Mouse (Mus musculus): ENCODE measurements at regions not wholly inside any gene's neighbourhood (a gene's known extent, or its start where the extent isn't known, plus 50 kb on each side); places are given as distances from the start of the nearest gene placed in this dataset.

GRCm38 (mm10) chr3:38226147-38226546 is 258.5 kb downstream of the Ankrd50 start:
- intact Hi-C loops (cut with DNase I), result loop anchor here (2.0 kb wide), 1 partner anchor 623 kb away; no protein-coding TSS in a partner anchor

GRCm38 (mm10) chr3:38221834-38222215 is 262.8 kb downstream of the Ankrd50 start:
- intact Hi-C loops (cut with DNase I), result loop anchor here (5.0 kb wide), 1 partner anchor 750 kb away; no protein-coding TSS in a partner anchor

GRCm38 (mm10) chr3:38220934-38221833 is 263.5 kb downstream of the Ankrd50 start:
- intact Hi-C loops (cut with DNase I), result loop anchor here (5.0 kb wide), 1 partner anchor 749 kb away; no protein-coding TSS in a partner anchor

- intact Hi-C loops (cut with DNase I), result no loop called here
These were observed 275.6 kb downstream of the Ankrd50 start for GRCm38 (mm10) chr3:38209081-38209480.

- intact Hi-C loops (cut with DNase I), result no loop called here
These were observed 276.8 kb downstream of the Ankrd50 start for GRCm38 (mm10) chr3:38207867-38208266.

GRCm38 (mm10) chr3:38201861-38202656 is 282.6 kb downstream of the Ankrd50 start:
- intact Hi-C loops (cut with DNase I), result loop anchor here (5.0 kb wide), 2 partner anchors 560 to 730 kb away; no protein-coding TSS in a partner anchor

GRCm38 (mm10) chr3:38194001-38194400 is 290.6 kb downstream of the Ankrd50 start:
- intact Hi-C loops (cut with DNase I), result no loop called here

GRCm38 (mm10) chr3:38187406-38187896 is 297.2 kb downstream of the Ankrd50 start:
- intact Hi-C loops (cut with DNase I), result no loop called here

GRCm38 (mm10) chr3:38186503-38186902 is 298.1 kb downstream of the Ankrd50 start:
- intact Hi-C loops (cut with DNase I), result no loop called here

- intact Hi-C loops (cut with DNase I), result no loop called here
These were observed 306.3 kb downstream of the Ankrd50 start for GRCm38 (mm10) chr3:38178295-38178694.

- intact Hi-C loops (cut with DNase I), result no loop called here
These were observed 308.7 kb downstream of the Ankrd50 start for GRCm38 (mm10) chr3:38175946-38176345.

- intact Hi-C loops (cut with DNase I), result no loop called here
These were observed 309.8 kb downstream of the Ankrd50 start for GRCm38 (mm10) chr3:38174735-38175280.

GRCm38 (mm10) chr3:38152408-38152807 is 332.2 kb downstream of the Ankrd50 start:
- intact Hi-C loops (cut with DNase I), result no loop called here

- intact Hi-C loops (cut with DNase I), result no loop called here
These were observed 332.8 kb downstream of the Ankrd50 start for GRCm38 (mm10) chr3:38151821-38152220.

GRCm38 (mm10) chr3:38146663-38147062 is 338.0 kb downstream of the Ankrd50 start:
- intact Hi-C loops (cut with DNase I), result no loop called here

- intact Hi-C loops (cut with DNase I), result no loop called here
These were observed 339.2 kb downstream of the Ankrd50 start for GRCm38 (mm10) chr3:38145444-38145843.

GRCm38 (mm10) chr3:38144650-38145049 is 340.0 kb downstream of the Ankrd50 start:
- intact Hi-C loops (cut with DNase I), result no loop called here

- intact Hi-C loops (cut with DNase I), result no loop called here
These were observed 341.3 kb downstream of the Ankrd50 start for GRCm38 (mm10) chr3:38143147-38143883.

GRCm38 (mm10) chr3:38139387-38139786 is 345.3 kb downstream of the Ankrd50 start:
- intact Hi-C loops (cut with DNase I), result no loop called here

GRCm38 (mm10) chr3:38138014-38138413 is 346.6 kb downstream of the Ankrd50 start:
- intact Hi-C loops (cut with DNase I), result no loop called here

GRCm38 (mm10) chr3:38135808-38136214 is 348.8 kb downstream of the Ankrd50 start:
- intact Hi-C loops (cut with DNase I), result no loop called here

Measured in adrenal gland (tissue).